Mouse (Mus musculus) stomach, postnatal 0 days (tissue): Measurements from ENCODE around the gene Pdia6. TPM values are rescaled to one million over a fixed set of nuclear protein-coding genes. Genes with fewer than 3 reads are reported as not detected.

Source experiments
- ATAC-seq: fragments of 200-750 bp; cut with Nextera tagmentation; 2 replicates; pipeline ENCODE4 v1.8.0; 2017; ENCODE audit not compliant: low FRiP score, low TSS enrichment
- DNase-seq: peaks from one replicate; pipeline ENCODE4 v3.0.0-alpha.2; 2016; ENCODE audit warnings: low spot score
- H3K27ac ChIP-seq: fragments of 300-500 bp; sonication (generic); replicated peaks from 2 replicates; pipeline ENCODE4 v1.5.1; 2014; ENCODE audit warnings: mild to moderate bottlenecking, control low read depth
- H3K27me3 ChIP-seq: fragments of 300-500 bp; sonication (generic); 2 replicates; pipeline ENCODE4 v1.6.1; 2014; ENCODE audit warnings: low read length; ENCODE audit not compliant: control insufficient read depth, insufficient read depth
- H3K36me3 ChIP-seq: fragments of 300-500 bp; sonication (generic); 2 replicates; pipeline ENCODE4 v1.6.1; 2014; ENCODE audit warnings: low read length, mixed read lengths; ENCODE audit not compliant: control insufficient read depth, insufficient read depth
- H3K4me1 ChIP-seq: fragments of 300-500 bp; sonication (generic); replicated peaks from 2 replicates; pipeline ENCODE4 v1.6.1; 2014; ENCODE audit warnings: antibody characterized with exemption; ENCODE audit not compliant: control insufficient read depth, insufficient read depth
- H3K4me2 ChIP-seq: fragments of 300-500 bp; sonication (generic); replicated peaks from 2 replicates; pipeline ENCODE4 v1.6.1; 2014; ENCODE audit warnings: low read depth, mild to moderate bottlenecking, control low read depth, moderate library complexity
- H3K4me3 ChIP-seq: fragments of 300-500 bp; sonication (generic); 2 replicates; pipeline ENCODE4 v1.5.1; 2014; ENCODE audit warnings: low read depth, low read length, control low read depth
- H3K9ac ChIP-seq: fragments of 300-500 bp; sonication (generic); 2 replicates; pipeline ENCODE4 v1.6.1; 2014; ENCODE audit warnings: mild to moderate bottlenecking, low read length, control low read depth, mixed read lengths
- H3K9me3 ChIP-seq: fragments of 300-500 bp; sonication (generic); 2 replicates; pipeline ENCODE4 v1.6.1; 2016; ENCODE audit warnings: low read length; ENCODE audit not compliant: control insufficient read depth
- CTCF ChIP-seq: IDR thresholded peaks from 2 replicates; pipeline ENCODE4 v1.5.1; 2016; ENCODE audit warnings: antibody characterized with exemption, low read depth, mild to moderate bottlenecking, moderate library complexity
- EP300 ChIP-seq: optimal IDR thresholded peaks from 2 replicates; pipeline ENCODE3; 2016; ENCODE audit warnings: antibody characterized with exemption
- WGBS: fragments of 180-500 bp; shearing (Covaris S2); extraction: QIAGEN DNeasy Blood & Tissue Kit; methylation state at CpG from one replicate; pipeline ENCODE4 v1.1.7; 2014; 5-methylcytosine and 5-hydroxymethylcytosine counted together
- polyA plus RNA-seq: library from polyadenylated mRNA; unstranded; fragments of >200 nt; fragmentation: Nextera tagmentation; extraction: Ambion mirVana; gene quantifications from 2 replicates; pipeline ENCODE4 v1.2.1, GENCODE M21; 2015

Gene Pdia6
- polyA plus RNA-seq, 1 experiment from 2014 or later: 375 TPM

GRCm38 (mm10) chr12:17289913-17290312 is 23.6 kb downstream of the Pdia6 start:
- no peaks in the 10 kb centered on the region for H3K4me1 ChIP-seq
- no peak overlapping the region for H3K9ac ChIP-seq
- no peak overlapping the region for H3K27ac ChIP-seq
- H3K9me3 ChIP-seq: no peaks in the 10 kb centered on the region
- peaks cover 8% of the 10 kb centered on the region; the same call in 1 of the 2 replicates for H3K36me3 ChIP-seq
- TF ChIP-seq CTCF (no peak), EP300 (no peak)
- DNase-seq (peak; percentile 33), ATAC-seq (no peak)
- WGBS: 50% methylated on average over 2 of the region's 2 CpGs
- H3K4me2 ChIP-seq: no peak overlapping the region
- H3K27me3 ChIP-seq: no peaks in the 10 kb centered on the region
- no peak overlapping the region for H3K4me3 ChIP-seq

GRCm38 (mm10) chr12:17290569-17290968 is 24.2 kb downstream of the Pdia6 start:
- Histone ChIP-seq H3K4me1 (no peaks in the 10 kb centered on the region), H3K36me3 (peaks cover 4% of the 10 kb centered on the region; the same call in 1 of the 2 replicates), H3K9me3 (no peaks in the 10 kb centered on the region), H3K4me2 (no peak overlapping the region), H3K27me3 (no peaks in the 10 kb centered on the region), H3K27ac (no peak overlapping the region), H3K4me3 (no peak overlapping the region), H3K9ac (no peak overlapping the region)
- no peak for DNase-seq
- TF ChIP-seq EP300: no peak
- TF ChIP-seq CTCF: no peak
- peak; percentile 18; the same call in 1 of the 2 replicates for ATAC-seq
- WGBS: 48% methylated on average over 4 of the region's 4 CpGs

GRCm38 (mm10) chr12:17296899-17297298 is 30.6 kb downstream of the Pdia6 start:
- Histone ChIP-seq H3K36me3 (no peaks in the 10 kb centered on the region), H3K9ac (no peak overlapping the region), H3K9me3 (no peaks in the 10 kb centered on the region), H3K27me3 (no peaks in the 10 kb centered on the region), H3K4me2 (no peak overlapping the region), H3K4me1 (no peaks in the 10 kb centered on the region), H3K27ac (no peak overlapping the region), H3K4me3 (no peak overlapping the region)
- WGBS: 51% methylated on average over 2 of the region's 2 CpGs
- ATAC-seq (no peak), DNase-seq (no peak)
- no peak for TF ChIP-seq CTCF
- TF ChIP-seq EP300: no peak

DNA sequence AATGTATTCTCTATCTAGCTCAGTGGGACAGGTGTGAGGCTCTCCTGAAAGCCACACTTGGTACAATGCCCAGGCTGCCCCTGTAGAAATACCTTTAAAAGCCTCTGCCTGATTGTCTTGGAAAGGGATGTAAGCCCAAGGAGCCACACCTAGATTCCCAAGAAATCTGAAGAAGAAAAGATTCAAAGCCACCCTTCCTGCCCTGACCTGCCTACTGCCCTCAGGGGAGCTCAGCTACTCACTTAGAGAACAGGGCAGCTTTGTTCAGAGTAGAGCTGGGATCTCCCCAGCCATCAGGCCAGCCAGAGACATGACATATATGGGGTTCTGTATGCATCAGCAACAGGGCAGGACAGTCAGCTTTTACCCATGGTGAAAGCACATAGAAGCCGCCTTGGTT is 33.6 kb downstream of the Pdia6 start:
- no peak overlapping the region for H3K4me3 ChIP-seq
- no peak overlapping the region for H3K4me2 ChIP-seq
- no peaks in the 10 kb centered on the region for H3K27me3 ChIP-seq
- no peak for TF ChIP-seq EP300
- TF ChIP-seq CTCF: no peak
- H3K4me1 ChIP-seq: no peaks in the 10 kb centered on the region
- H3K36me3 ChIP-seq: no peaks in the 10 kb centered on the region
- H3K27ac ChIP-seq: no peak overlapping the region
- no peak overlapping the region for H3K9ac ChIP-seq
- WGBS: 81% methylated on average over 1 of the region's 1 CpGs
- ATAC-seq (no peak), DNase-seq (no peak)
- H3K9me3 ChIP-seq: no peaks in the 10 kb centered on the region

DNA sequence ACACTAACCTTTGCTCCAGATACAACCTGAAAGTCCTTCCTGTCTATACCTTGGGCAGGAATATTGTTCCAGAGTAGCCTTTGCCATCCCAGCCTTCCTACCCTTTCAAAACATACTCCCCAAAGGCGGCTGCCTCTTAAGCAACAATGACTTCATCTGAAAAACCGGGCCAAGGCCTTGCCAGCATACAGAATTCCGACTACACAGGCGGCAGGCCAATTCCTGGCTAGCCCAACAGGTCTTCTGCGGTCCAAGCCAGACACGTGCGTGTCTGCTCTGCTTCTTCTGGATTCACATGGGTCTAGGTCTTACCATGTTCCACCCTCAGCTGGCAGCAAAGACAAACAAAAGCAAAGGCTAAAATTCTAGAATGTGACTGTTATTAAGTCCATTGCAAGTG is 39.1 kb downstream of the Pdia6 start:
- WGBS: 83% methylated on average over 7 of the region's 7 CpGs
- TF ChIP-seq CTCF: no peak
- TF ChIP-seq EP300: no peak
- no peak overlapping the region for H3K4me2 ChIP-seq

DNA sequence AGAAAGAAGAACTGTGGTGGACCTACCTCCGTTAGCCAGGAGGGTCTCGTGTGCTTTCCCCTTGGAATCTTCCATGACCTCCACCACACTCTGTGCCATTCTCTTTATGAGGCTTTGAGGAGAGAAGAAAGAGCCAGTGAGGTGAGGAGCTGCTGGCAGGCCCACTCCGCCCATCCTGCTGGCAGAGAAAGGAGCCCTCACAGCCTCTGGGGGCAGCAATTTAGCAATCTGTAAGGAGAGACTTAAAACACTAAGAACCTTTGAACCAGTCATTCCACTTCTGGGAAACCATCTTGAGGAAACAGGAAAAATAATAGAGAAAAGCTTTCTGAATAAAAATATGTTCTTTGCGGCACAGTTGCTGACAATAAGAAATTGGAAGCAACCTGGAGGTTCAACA is 41.9 kb downstream of the Pdia6 start:
- H3K27ac ChIP-seq: no peak overlapping the region
- H3K36me3 ChIP-seq: no peaks in the 10 kb centered on the region
- no peak overlapping the region for H3K9ac ChIP-seq
- H3K27me3 ChIP-seq: no peaks in the 10 kb centered on the region
- H3K4me1 ChIP-seq: no peaks in the 10 kb centered on the region
- no peak overlapping the region for H3K4me3 ChIP-seq
- DNase-seq (no peak), ATAC-seq (no peak)
- no peaks in the 10 kb centered on the region for H3K9me3 ChIP-seq
- WGBS: 58% methylated on average over 4 of the region's 4 CpGs
- H3K4me2 ChIP-seq: no peak overlapping the region
- TF ChIP-seq EP300 (no peak), CTCF (no peak)

More for the DNA sequence above, 39.1 kb downstream of the Pdia6 start:
- Histone ChIP-seq H3K4me3 (no peak overlapping the region), H3K9me3 (no peaks in the 10 kb centered on the region), H3K27me3 (no peaks in the 10 kb centered on the region), H3K27ac (no peak overlapping the region), H3K9ac (no peak overlapping the region), H3K4me1 (no peaks in the 10 kb centered on the region), H3K36me3 (no peaks in the 10 kb centered on the region)
- ATAC-seq (no peak), DNase-seq (no peak)
